Mouse (Mus musculus): Measurements from ENCODE around the gene Abhd14b. TPM values are rescaled to one million over a fixed set of nuclear protein-coding genes. Genes with fewer than 3 reads are reported as not detected.

The Abhd14b gene
- polyA plus RNA-seq (2015; fragmentation: Nextera tagmentation; extraction: Ambion mirVana), result 28.3 and 35.8 TPM in 2 replicates

GRCm38 (mm10) chr9:106447348-106447747, at the start of gene Abhd14b, which contains the start of gene Abhd14a:
Abhd14b (plus strand) TSS chr9:106447459.
Abhd14a (minus strand) TSS chr9:106447678.
- ATAC-seq (ENCODE audit: insufficient read depth, low FRiP score), result peak; percentile 90
- Histone ChIP-seq H3K9ac (ENCODE audit: low read length) (peak within 1 kb of the TSS; percentile 77), H3K27me3 (ENCODE audit: control insufficient read depth, insufficient read depth, low read length) (no peaks in the 10 kb centered on the region), H3K9me3 (replicated peaks; ENCODE audit: control insufficient read depth, low read length) (no peaks in the 10 kb centered on the region), H3K27ac (ENCODE audit: low read length) (peak within 1 kb of the TSS; percentile 26), H3K36me3 (ENCODE audit: control insufficient read depth, insufficient read depth, low read length) (no peaks in the 10 kb centered on the region), H3K4me2 (ENCODE audit: low read depth, low read length) (peak within 1 kb of the TSS; percentile 74), H3K4me3 (replicated peaks; ENCODE audit: low read length) (peak within 1 kb of the TSS; percentile 52), H3K4me1 (ENCODE audit: control insufficient read depth, insufficient read depth, low read length) (peaks cover 44% of the 10 kb centered on the region)
- WGBS, result 0% methylated on average over 24 of the region's 24 CpGs

- no peaks in the 10 kb centered on the region for H3K36me3 ChIP-seq (ENCODE audit: control insufficient read depth, insufficient read depth, low read length)
- no peak overlapping the region for H3K4me2 ChIP-seq (ENCODE audit: low read depth, low read length)
- H3K4me1 ChIP-seq (ENCODE audit: control insufficient read depth, insufficient read depth, low read length), result peaks cover 14% of the 10 kb centered on the region
- 47% methylated on average over 4 of the region's 4 CpGs for WGBS
- H3K27me3 ChIP-seq (ENCODE audit: control insufficient read depth, insufficient read depth, low read length), result no peaks in the 10 kb centered on the region
- no peaks in the 10 kb centered on the region for H3K9me3 ChIP-seq (replicated peaks; ENCODE audit: control insufficient read depth, low read length)
- no peak overlapping the region for H3K9ac ChIP-seq (ENCODE audit: low read length)
- no peak overlapping the region for H3K4me3 ChIP-seq (replicated peaks; ENCODE audit: low read length)
- ATAC-seq (ENCODE audit: insufficient read depth, low FRiP score), result no peak
- no peak overlapping the region for H3K27ac ChIP-seq (ENCODE audit: low read length)
These were observed 49.5 kb upstream of the Abhd14b start for GRCm38 (mm10) chr9:106397733-106398132.

GRCm38 (mm10) chr9:106398667-106399311, 48.5 kb upstream of the Abhd14b start:
- no peak for ATAC-seq (ENCODE audit: insufficient read depth, low FRiP score)
- Histone ChIP-seq H3K4me1 (ENCODE audit: control insufficient read depth, insufficient read depth, low read length) (peaks cover 12% of the 10 kb centered on the region), H3K27me3 (ENCODE audit: control insufficient read depth, insufficient read depth, low read length) (no peaks in the 10 kb centered on the region), H3K4me3 (replicated peaks; ENCODE audit: low read length) (no peak overlapping the region), H3K9ac (ENCODE audit: low read length) (no peak overlapping the region), H3K27ac (ENCODE audit: low read length) (no peak overlapping the region), H3K9me3 (replicated peaks; ENCODE audit: control insufficient read depth, low read length) (no peaks in the 10 kb centered on the region), H3K36me3 (ENCODE audit: control insufficient read depth, insufficient read depth, low read length) (no peaks in the 10 kb centered on the region), H3K4me2 (ENCODE audit: low read depth, low read length) (no peak overlapping the region)
- WGBS, result 65% methylated on average over 9 of the region's 9 CpGs

GRCm38 (mm10) chr9:106399808-106400207, 47.5 kb upstream of the Abhd14b start:
- 89% methylated on average over 3 of the region's 3 CpGs for WGBS

GRCm38 (mm10) chr9:106402149-106402548, 45.1 kb upstream of the Abhd14b start:
- Histone ChIP-seq H3K27ac (ENCODE audit: low read length) (no peak overlapping the region), H3K4me2 (ENCODE audit: low read depth, low read length) (no peak overlapping the region), H3K4me1 (ENCODE audit: control insufficient read depth, insufficient read depth, low read length) (0 out of 2 replicates have a peak, but pooled peaks cover 2% of the 10 kb centered on the region), H3K36me3 (ENCODE audit: control insufficient read depth, insufficient read depth, low read length) (no peaks in the 10 kb centered on the region), H3K4me3 (replicated peaks; ENCODE audit: low read length) (no peak overlapping the region), H3K27me3 (ENCODE audit: control insufficient read depth, insufficient read depth, low read length) (no peaks in the 10 kb centered on the region), H3K9me3 (replicated peaks; ENCODE audit: control insufficient read depth, low read length) (no peaks in the 10 kb centered on the region), H3K9ac (ENCODE audit: low read length) (no peak overlapping the region)
- WGBS, result 73% methylated on average over 5 of the region's 5 CpGs
- ATAC-seq (ENCODE audit: insufficient read depth, low FRiP score), result no peak

More at GRCm38 (mm10) chr9:106399808-106400207, 47.5 kb upstream of the Abhd14b start:
- H3K9me3 ChIP-seq (replicated peaks; ENCODE audit: control insufficient read depth, low read length), result no peaks in the 10 kb centered on the region
- H3K36me3 ChIP-seq (ENCODE audit: control insufficient read depth, insufficient read depth, low read length), result no peaks in the 10 kb centered on the region
- H3K4me2 ChIP-seq (ENCODE audit: low read depth, low read length), result no peak overlapping the region
- H3K4me3 ChIP-seq (replicated peaks; ENCODE audit: low read length), result no peak overlapping the region
- H3K4me1 ChIP-seq (ENCODE audit: control insufficient read depth, insufficient read depth, low read length), result peaks cover 6% of the 10 kb centered on the region
- no peak overlapping the region for H3K9ac ChIP-seq (ENCODE audit: low read length)
- ATAC-seq (ENCODE audit: insufficient read depth, low FRiP score), result no peak
- H3K27ac ChIP-seq (ENCODE audit: low read length), result no peak overlapping the region
- no peaks in the 10 kb centered on the region for H3K27me3 ChIP-seq (ENCODE audit: control insufficient read depth, insufficient read depth, low read length)

GRCm38 (mm10) chr9:106402607-106403375, 44.5 kb upstream of the Abhd14b start:
- no peak overlapping the region for H3K4me2 ChIP-seq (ENCODE audit: low read depth, low read length)
- 77% methylated on average over 16 of the region's 16 CpGs for WGBS

GRCm38 (mm10) chr9:106405275-106405674, 42.0 kb upstream of the Abhd14b start:
- H3K36me3 ChIP-seq (ENCODE audit: control insufficient read depth, insufficient read depth, low read length), result no peaks in the 10 kb centered on the region
- H3K4me3 ChIP-seq (replicated peaks; ENCODE audit: low read length), result no peak overlapping the region
- H3K4me1 ChIP-seq (ENCODE audit: control insufficient read depth, insufficient read depth, low read length), result 0 out of 2 replicates have a peak, but pooled peaks cover 2% of the 10 kb centered on the region
- 31% methylated on average over 6 of the region's 6 CpGs for WGBS
- no peak overlapping the region for H3K9ac ChIP-seq (ENCODE audit: low read length)
- H3K27ac ChIP-seq (ENCODE audit: low read length), result no peak overlapping the region
- 0 out of 2 replicates have a peak, but pooled peaks have one; percentile 6 for ATAC-seq (ENCODE audit: insufficient read depth, low FRiP score)
- H3K4me2 ChIP-seq (ENCODE audit: low read depth, low read length), result no peak overlapping the region
- no peaks in the 10 kb centered on the region for H3K27me3 ChIP-seq (ENCODE audit: control insufficient read depth, insufficient read depth, low read length)
- H3K9me3 ChIP-seq (replicated peaks; ENCODE audit: control insufficient read depth, low read length), result no peaks in the 10 kb centered on the region

More at GRCm38 (mm10) chr9:106402607-106403375, 44.5 kb upstream of the Abhd14b start:
- no peak overlapping the region for H3K27ac ChIP-seq (ENCODE audit: low read length)
- ATAC-seq (ENCODE audit: insufficient read depth, low FRiP score), result no peak
- no peaks in the 10 kb centered on the region for H3K9me3 ChIP-seq (replicated peaks; ENCODE audit: control insufficient read depth, low read length)
- H3K9ac ChIP-seq (ENCODE audit: low read length), result no peak overlapping the region
- no peaks in the 10 kb centered on the region for H3K36me3 ChIP-seq (ENCODE audit: control insufficient read depth, insufficient read depth, low read length)
- no peaks in the 10 kb centered on the region for H3K27me3 ChIP-seq (ENCODE audit: control insufficient read depth, insufficient read depth, low read length)
- H3K4me3 ChIP-seq (replicated peaks; ENCODE audit: low read length), result no peak overlapping the region
- H3K4me1 ChIP-seq (ENCODE audit: control insufficient read depth, insufficient read depth, low read length), result 0 out of 2 replicates have a peak, but pooled peaks cover 2% of the 10 kb centered on the region

GRCm38 (mm10) chr9:106406443-106407078, 40.7 kb upstream of the Abhd14b start:
- WGBS, result 50% methylated on average over 8 of the region's 8 CpGs
- Histone ChIP-seq H3K9me3 (replicated peaks; ENCODE audit: control insufficient read depth, low read length) (no peaks in the 10 kb centered on the region), H3K27me3 (ENCODE audit: control insufficient read depth, insufficient read depth, low read length) (no peaks in the 10 kb centered on the region), H3K4me1 (ENCODE audit: control insufficient read depth, insufficient read depth, low read length) (peaks cover 6% of the 10 kb centered on the region; the same call in 1 of the 2 replicates), H3K27ac (ENCODE audit: low read length) (no peak overlapping the region), H3K4me3 (replicated peaks; ENCODE audit: low read length) (no peak overlapping the region), H3K36me3 (ENCODE audit: control insufficient read depth, insufficient read depth, low read length) (no peaks in the 10 kb centered on the region), H3K4me2 (ENCODE audit: low read depth, low read length) (no peak overlapping the region), H3K9ac (ENCODE audit: low read length) (no peak overlapping the region)
- no peak for ATAC-seq (ENCODE audit: insufficient read depth, low FRiP score)
